Mouse (Mus musculus) heart, adult 18-20 months (tissue): ENCODE measurements around the gene Gck. TPM values are rescaled to one million over a fixed set of nuclear protein-coding genes. Genes with fewer than 3 reads are reported as not detected.
A peak's percentile ranks its signal among the peaks of the same experiment; 100 is the strongest.
"Not testable (repeated sequence)": the region's sequence is repeated elsewhere in the genome, so short reads cannot be mapped to it uniquely, and the experiment has no call there.

ENCODE experiments used
- DNase-seq, 2 experiments: peaks; one replicate each; pipeline ENCODE4 v3.0.0; 2021 to 2022; ENCODE audit warnings: mixed read lengths in 1 of 2
- total RNA-seq, 2 experiments: library from RNA; stranded (reverse); gene quantifications; 2 replicates each; pipeline ENCODE4 v1.2.3; 2021

The Gck gene
- total RNA-seq, 2 experiments from 2014 or later = 15.4 to 18.5 TPM

GRCm38 (mm10) chr11:5912635-5913034, 37.2 kb downstream of the Gck start:
- DNase-seq = peak; percentile 69 to 79

- DNase-seq = no peak
Observed at GRCm38 (mm10) chr11:5908642-5909041, 41.2 kb downstream of the Gck start.

GRCm38 (mm10) chr11:5907096-5907495, 42.8 kb downstream of the Gck start:
- no peak for DNase-seq

- no peak for DNase-seq
Observed at GRCm38 (mm10) chr11:5905778-5906518, 43.9 kb downstream of the Gck start.

- no peak for DNase-seq
Observed at GRCm38 (mm10) chr11:5904871-5905270, 45.0 kb downstream of the Gck start.

GRCm38 (mm10) chr11:5904357-5904756, 45.5 kb downstream of the Gck start:
- DNase-seq = no peak

- no peak for DNase-seq
Observed at GRCm38 (mm10) chr11:5903844-5904243, 46.0 kb downstream of the Gck start.

- no peak for DNase-seq
Observed at GRCm38 (mm10) chr11:5902390-5902789, 47.5 kb downstream of the Gck start.

GRCm38 (mm10) chr11:5901950-5902349, 47.9 kb downstream of the Gck start:
- DNase-seq = peak in 1 of 2 experiments; percentile 33

GRCm38 (mm10) chr11:5901320-5901719, 48.6 kb downstream of the Gck start:
- no peak for DNase-seq

- no peak for DNase-seq
Observed at GRCm38 (mm10) chr11:5899286-5899685, 50.6 kb downstream of the Gck start.

GRCm38 (mm10) chr11:5898531-5898930, 51.4 kb downstream of the Gck start, which contains the start of gene Myl7:
Myl7 (minus strand) TSS chr11:5898782.
- DNase-seq = no peak

- DNase-seq = no peak
Observed at GRCm38 (mm10) chr11:5897839-5898238, 52.0 kb downstream of the Gck start.

- no peak for DNase-seq
Observed at GRCm38 (mm10) chr11:5897230-5897629, 52.7 kb downstream of the Gck start.

- DNase-seq = no peak
Observed at GRCm38 (mm10) chr11:5893807-5894206, 56.1 kb downstream of the Gck start.

GRCm38 (mm10) chr11:5892810-5893368, 57.0 kb downstream of the Gck start:
- DNase-seq = no peak

GRCm38 (mm10) chr11:5892151-5892591, 57.7 kb downstream of the Gck start:
- peak in 1 of 2 experiments; percentile 47 for DNase-seq

GRCm38 (mm10) chr11:5888563-5888962, 61.3 kb downstream of the Gck start:
- DNase-seq = not testable (repeated sequence)

GRCm38 (mm10) chr11:5887250-5887649, 62.6 kb downstream of the Gck start:
- no peak for DNase-seq

- peak; percentile 69 to 85 for DNase-seq
Observed at GRCm38 (mm10) chr11:5886187-5886586, 63.7 kb downstream of the Gck start.

GRCm38 (mm10) chr11:5882518-5882917, 67.4 kb downstream of the Gck start:
- no peak for DNase-seq

GRCm38 (mm10) chr11:5879905-5880304, 70.0 kb downstream of the Gck start:
- peak in 1 of 2 experiments; percentile 64 for DNase-seq

GRCm38 (mm10) chr11:5878661-5879060, 71.2 kb downstream of the Gck start:
- no peak for DNase-seq
